Mouse (Mus musculus) lung, postnatal 0 days (tissue): Measurements from ENCODE around the gene Arhgap21.

Experiments used
- CTCF ChIP-seq: IDR thresholded peaks from 2 replicates; pipeline ENCODE4 v1.5.1; 2016; ENCODE audit warnings: antibody characterized with exemption, mild to moderate bottlenecking
- EP300 ChIP-seq: IDR thresholded peaks from 2 replicates; pipeline ENCODE4 v1.6.1; 2016; ENCODE audit warnings: antibody characterized with exemption, mild to moderate bottlenecking, control low read depth

GRCm38 (mm10) chr2:20971628-20972027 is 2.9 kb upstream of the Arhgap21 start:
- no peak for TF ChIP-seq EP300
- peak; percentile 41 for TF ChIP-seq CTCF
